Mouse (Mus musculus) midbrain, embryonic 11.5 days (tissue): ENCODE measurements at regions not wholly inside any gene's neighbourhood (a gene's known extent, or its start where the extent isn't known, plus 50 kb on each side); places are given as distances from the start of the nearest gene placed in this dataset.
A peak's percentile ranks its signal among the peaks of the same experiment; 100 is the strongest.

Source experiments
- ATAC-seq: fragments of 200-750 bp; cut with Nextera tagmentation; 2 replicates; pipeline ENCODE4 v1.8.0; 2017; ENCODE audit warnings: moderate TSS enrichment, moderate library complexity; ENCODE audit not compliant: low FRiP score
- DNase-seq: peaks from one replicate; pipeline ENCODE4 v3.0.0; 2015; ENCODE audit warnings: low spot score; ENCODE audit errors: missing footprints
- H3K27ac ChIP-seq: fragments of 300-500 bp; sonication (generic); 2 replicates; pipeline ENCODE4 v1.5.1; 2014; ENCODE audit warnings: low read depth, low read length
- H3K27me3 ChIP-seq: fragments of 300-500 bp; sonication (generic); 2 replicates; pipeline ENCODE4 v1.6.1; 2014; ENCODE audit warnings: mild to moderate bottlenecking, low read length, moderate library complexity, mixed read lengths; ENCODE audit not compliant: control insufficient read depth, insufficient read depth
- H3K36me3 ChIP-seq: fragments of 300-500 bp; sonication (generic); 2 replicates; pipeline ENCODE4 v1.6.1; 2014; ENCODE audit warnings: mild to moderate bottlenecking, low read length, moderate library complexity, mixed read lengths; ENCODE audit not compliant: control insufficient read depth, insufficient read depth
- H3K4me1 ChIP-seq: fragments of 300-500 bp; sonication (generic); 2 replicates; pipeline ENCODE4 v1.6.1; 2014; ENCODE audit warnings: low read length; ENCODE audit not compliant: control insufficient read depth, insufficient read depth
- H3K4me2 ChIP-seq: fragments of 300-500 bp; sonication (generic); 2 replicates; pipeline ENCODE4 v1.6.1; 2014; ENCODE audit warnings: mild to moderate bottlenecking, moderate library complexity
- H3K4me3 ChIP-seq: fragments of 300-500 bp; sonication (generic); 2 replicates; pipeline ENCODE4 v1.5.1; 2014; ENCODE audit warnings: low read depth, low read length
- H3K9ac ChIP-seq: fragments of 300-500 bp; sonication (generic); 2 replicates; pipeline ENCODE4 v1.6.1; 2014; ENCODE audit warnings: low read length
- H3K9me3 ChIP-seq: fragments of 300-500 bp; sonication (generic); 2 replicates; pipeline ENCODE4 v1.6.1; 2016; ENCODE audit warnings: low read length; ENCODE audit not compliant: control insufficient read depth
- WGBS: fragments of 180-500 bp; shearing (Covaris S2); extraction: QIAGEN DNeasy Blood & Tissue Kit; methylation state at CpG from one replicate; pipeline ENCODE4 v1.1.7; 2014; 5-methylcytosine and 5-hydroxymethylcytosine counted together

GRCm38 (mm10) chr11:105538421-105539210, 51.2 kb upstream of the Tanc2 start:
- Histone ChIP-seq H3K4me2 (no peak overlapping the region), H3K4me3 (no peak overlapping the region), H3K9me3 (no peaks in the 10 kb centered on the region), H3K36me3 (no peaks in the 10 kb centered on the region), H3K27ac (no peak overlapping the region), H3K27me3 (no peaks in the 10 kb centered on the region), H3K4me1 (no peaks in the 10 kb centered on the region), H3K9ac (no peak overlapping the region)
- DNase-seq (no peak), ATAC-seq (no peak)
- 89% methylated on average over 7 of the region's 7 CpGs for WGBS

- no peak for DNase-seq
- H3K9ac ChIP-seq: no peak overlapping the region
- H3K36me3 ChIP-seq: no peaks in the 10 kb centered on the region
- WGBS: 86% methylated on average over 5 of the region's 5 CpGs
- H3K9me3 ChIP-seq: no peaks in the 10 kb centered on the region
- H3K27ac ChIP-seq: no peak overlapping the region
- H3K4me3 ChIP-seq: no peak overlapping the region
- ATAC-seq: no peak
- no peak overlapping the region for H3K4me2 ChIP-seq
- no peaks in the 10 kb centered on the region for H3K27me3 ChIP-seq
- no peaks in the 10 kb centered on the region for H3K4me1 ChIP-seq
Measured at GRCm38 (mm10) chr11:105532616-105533015, 57.2 kb upstream of the Tanc2 start.

- WGBS: 88% methylated on average over 10 of the region's 10 CpGs
- no peaks in the 10 kb centered on the region for H3K4me1 ChIP-seq
- DNase-seq (no peak), ATAC-seq (no peak)
- H3K27ac ChIP-seq: no peak overlapping the region
- H3K9me3 ChIP-seq: no peaks in the 10 kb centered on the region
- H3K36me3 ChIP-seq: no peaks in the 10 kb centered on the region
- H3K9ac ChIP-seq: no peak overlapping the region
- H3K4me2 ChIP-seq: no peak overlapping the region
- H3K4me3 ChIP-seq: no peak overlapping the region
- H3K27me3 ChIP-seq: no peaks in the 10 kb centered on the region
Measured at GRCm38 (mm10) chr11:105530711-105531157, 59.1 kb upstream of the Tanc2 start.

GRCm38 (mm10) chr11:105526066-105526465, 63.7 kb upstream of the Tanc2 start:
- no peak overlapping the region for H3K9ac ChIP-seq
- H3K27ac ChIP-seq: no peak overlapping the region
- WGBS: 95% methylated on average over 4 of the region's 4 CpGs
- DNase-seq (no peak), ATAC-seq (no peak)
- H3K4me2 ChIP-seq: no peak overlapping the region
- H3K36me3 ChIP-seq: no peaks in the 10 kb centered on the region
- peaks cover 10% of the 10 kb centered on the region; the same call in 1 of the 2 replicates for H3K4me1 ChIP-seq
- H3K4me3 ChIP-seq: no peak overlapping the region
- H3K27me3 ChIP-seq: no peaks in the 10 kb centered on the region
- H3K9me3 ChIP-seq: no peaks in the 10 kb centered on the region

- Histone ChIP-seq H3K9ac (no peak overlapping the region), H3K36me3 (no peaks in the 10 kb centered on the region), H3K4me2 (no peak overlapping the region), H3K9me3 (no peaks in the 10 kb centered on the region), H3K27me3 (no peaks in the 10 kb centered on the region), H3K27ac (no peak overlapping the region), H3K4me3 (no peak overlapping the region), H3K4me1 (peaks cover 10% of the 10 kb centered on the region; the same call in 1 of the 2 replicates)
- DNase-seq (no peak), ATAC-seq (no peak)
- WGBS: 64% methylated on average over 5 of the region's 5 CpGs
Measured at GRCm38 (mm10) chr11:105525608-105526007, 64.2 kb upstream of the Tanc2 start.

GRCm38 (mm10) chr11:105524400-105524799, 65.4 kb upstream of the Tanc2 start:
- Histone ChIP-seq H3K9ac (no peak overlapping the region), H3K4me1 (peaks cover 10% of the 10 kb centered on the region; the same call in 1 of the 2 replicates), H3K4me3 (no peak overlapping the region), H3K4me2 (no peak overlapping the region), H3K36me3 (no peaks in the 10 kb centered on the region), H3K27me3 (no peaks in the 10 kb centered on the region), H3K27ac (no peak overlapping the region), H3K9me3 (no peaks in the 10 kb centered on the region)
- 44% methylated on average over 8 of the region's 8 CpGs for WGBS
- DNase-seq (no peak), ATAC-seq (no peak)

GRCm38 (mm10) chr11:105523765-105524164, 66.0 kb upstream of the Tanc2 start:
- DNase-seq: no peak
- Histone ChIP-seq H3K4me1 (peaks cover 10% of the 10 kb centered on the region; the same call in 1 of the 2 replicates), H3K4me3 (no peak overlapping the region), H3K9ac (no peak overlapping the region), H3K27ac (no peak overlapping the region), H3K36me3 (no peaks in the 10 kb centered on the region), H3K4me2 (no peak overlapping the region), H3K27me3 (no peaks in the 10 kb centered on the region), H3K9me3 (no peaks in the 10 kb centered on the region)
- WGBS: 22% methylated on average over 8 of the region's 8 CpGs
- ATAC-seq: peak; percentile 52; the same call in 1 of the 2 replicates

- no peaks in the 10 kb centered on the region for H3K9me3 ChIP-seq
- H3K27me3 ChIP-seq: no peaks in the 10 kb centered on the region
- DNase-seq (no peak), ATAC-seq (no peak)
- H3K4me1 ChIP-seq: peaks cover 10% of the 10 kb centered on the region; the same call in 1 of the 2 replicates
- no peak overlapping the region for H3K4me3 ChIP-seq
- no peak overlapping the region for H3K27ac ChIP-seq
- H3K4me2 ChIP-seq: no peak overlapping the region
- WGBS: 95% methylated on average over 3 of the region's 3 CpGs
- no peaks in the 10 kb centered on the region for H3K36me3 ChIP-seq
- no peak overlapping the region for H3K9ac ChIP-seq
Measured at GRCm38 (mm10) chr11:105520398-105520797, 63.9 kb upstream of the March10 start.

- WGBS: 84% methylated on average over 10 of the region's 10 CpGs
Measured at GRCm38 (mm10) chr11:105513275-105513674, 56.7 kb upstream of the March10 start.

More at GRCm38 (mm10) chr11:105513275-105513674, 56.7 kb upstream of the March10 start:
- Histone ChIP-seq H3K9ac (no peak overlapping the region), H3K9me3 (no peaks in the 10 kb centered on the region), H3K4me3 (no peak overlapping the region), H3K27me3 (peaks cover 7% of the 10 kb centered on the region; the same call in 1 of the 2 replicates), H3K4me1 (peaks cover 10% of the 10 kb centered on the region), H3K27ac (no peak overlapping the region), H3K36me3 (no peaks in the 10 kb centered on the region), H3K4me2 (no peak overlapping the region)
- ATAC-seq (no peak), DNase-seq (no peak)
